Mouse (Mus musculus) skeletal muscle tissue, postnatal 0 days (tissue): ENCODE measurements around the gene Armc8. TPM values are rescaled to one million over a fixed set of nuclear protein-coding genes. Genes with fewer than 3 reads are reported as not detected.

ENCODE experiments used
- polyA plus RNA-seq: library from polyadenylated mRNA; unstranded; fragments of >200 nt; fragmentation: Nextera tagmentation; extraction: Ambion mirVana; gene quantifications from 2 replicates; pipeline ENCODE4 v1.2.1, GENCODE M21; 2015

Gene Armc8
- 15.8 and 18.3 TPM in 2 replicates for polyA plus RNA-seq

GRCm38 (mm10) chr9:99568347-99569070, at the start of gene Armc8:
Gene Armc8 (minus strand): TSS chr9:99568899.

GRCm38 (mm10) chr9:99612202-99612601, 43.5 kb upstream of the Armc8 start, which contains the start of gene A4gnt:
Gene A4gnt (plus strand): TSS chr9:99612502.

DNA sequence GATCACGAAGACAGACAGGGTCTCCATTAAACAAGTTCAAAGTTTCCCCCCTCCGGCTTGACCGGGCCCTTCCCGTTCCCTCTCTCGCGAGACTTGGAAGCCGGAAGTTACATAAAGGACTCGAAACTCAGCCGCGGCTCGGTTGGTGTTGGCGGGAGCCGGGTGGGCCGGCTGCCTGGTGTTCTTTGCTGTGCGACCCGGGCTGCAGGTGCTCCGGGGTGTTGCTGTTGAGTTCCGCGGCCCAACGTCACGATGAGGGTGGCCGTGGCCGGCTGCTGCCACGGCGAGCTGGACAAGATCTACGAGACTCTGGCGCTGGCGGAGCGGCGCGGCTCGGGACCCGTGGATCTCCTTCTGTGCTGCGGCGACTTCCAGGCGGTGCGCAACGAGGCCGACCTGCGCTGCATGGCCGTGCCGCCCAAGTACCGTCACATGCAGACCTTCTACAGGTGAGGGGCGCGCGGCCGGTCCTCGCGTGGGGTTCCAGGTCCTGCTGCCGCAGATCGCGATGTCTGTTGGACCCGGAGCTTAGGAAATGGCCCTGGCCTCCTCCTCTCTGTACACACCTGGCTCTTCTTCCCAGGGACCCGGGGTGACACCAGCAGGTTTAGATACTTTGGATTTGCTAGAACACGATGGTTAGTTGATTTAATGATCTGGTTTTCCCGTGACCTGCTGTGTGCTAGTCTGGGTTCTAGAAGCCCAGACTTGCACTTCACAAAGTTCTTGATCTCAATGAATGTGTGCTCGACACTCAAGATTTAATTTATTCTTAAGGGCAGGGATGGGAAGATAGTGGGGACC, 7.2 kb upstream of the Armc8 start, which contains the start of gene Dbr1:
Dbr1 (plus strand) TSS at position 123 of the 804 bp plus-strand sequence.

GRCm38 (mm10) chr9:99451161-99451560, 117.5 kb downstream of the Armc8 start, which contains the start of gene Nme9:
Gene Nme9 (plus strand): TSS chr9:99451475.

DNA sequence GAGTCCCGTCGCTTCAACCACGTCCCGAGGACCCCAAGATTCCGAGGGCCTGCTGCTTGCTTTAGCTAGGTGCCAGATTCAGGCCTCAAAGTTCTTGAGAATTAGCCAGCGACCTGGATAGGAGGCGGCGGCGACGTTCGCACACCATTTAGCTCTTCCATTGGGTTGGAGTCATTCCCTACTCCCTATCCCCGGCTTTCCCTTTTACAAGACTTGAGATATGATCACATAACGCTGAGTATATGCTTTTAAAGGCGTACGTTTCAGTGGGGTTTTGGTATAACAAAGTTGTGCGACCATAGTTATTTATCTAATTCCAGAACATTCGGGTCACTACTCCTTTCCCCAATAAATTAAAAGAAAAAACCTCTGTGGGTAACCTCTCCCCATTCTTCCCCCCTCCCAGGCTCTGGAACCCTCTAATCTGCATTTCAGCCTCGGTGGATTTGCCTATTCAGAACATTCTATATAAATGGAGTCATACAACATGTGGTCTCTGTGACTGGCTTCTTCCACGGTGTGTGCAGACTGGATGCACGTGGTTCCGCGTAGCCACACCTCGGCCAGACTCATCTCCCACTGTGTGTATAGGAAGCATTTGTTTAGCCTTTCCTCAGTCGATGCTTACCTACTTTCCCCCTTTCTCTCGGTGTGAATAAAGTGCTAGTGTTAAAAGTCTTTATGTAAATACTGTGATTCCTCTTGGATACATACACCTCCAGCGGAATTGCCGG, 131.5 kb downstream of the Armc8 start, which contains the start of gene Mras:
Mras (minus strand) TSS at position 351 of the 734 bp plus-strand sequence.

Other genes with a start within 250 kb of the Armc8 start
- gene Esyt3, start 210.3 kb downstream of the Armc8 start, polyA plus RNA-seq: 0.04 and 0.28 TPM in 2 replicates
- 9.5 and 14.1 TPM in 2 replicates for gene Mras, start 131.5 kb downstream of the Armc8 start, polyA plus RNA-seq
- gene Nme9, start 117.4 kb downstream of the Armc8 start, polyA plus RNA-seq: not detected in 2 replicates
- gene Dbr1, start 6.9 kb upstream of the Armc8 start, polyA plus RNA-seq: 9.8 and 10.1 TPM in 2 replicates
- gene A4gnt, start 43.6 kb upstream of the Armc8 start, polyA plus RNA-seq: not detected in 2 replicates
- gene Dzip1l, start 60.6 kb upstream of the Armc8 start, polyA plus RNA-seq: 4.4 TPM in 2 replicates
- gene Cldn18, start 148.4 kb upstream of the Armc8 start, polyA plus RNA-seq: 0.06 TPM in 1 of 2 replicates, not detected in the other